Mouse (Mus musculus) ES-E14 (cell line): ENCODE results near the gene Lcn2. TPM values are rescaled to one million over a fixed set of nuclear protein-coding genes. Genes with fewer than 3 reads are reported as not detected.

Source experiments
- DNase-seq: peaks from one replicate; pipeline ENCODE4 v3.0.0-alpha.2; 2013; ENCODE audit warnings: low read depth, low spot score
- H3K27ac ChIP-seq: 2 replicates; pipeline ENCODE4 v1.5.1; 2012; ENCODE audit warnings: low read depth, mild to moderate bottlenecking, low read length, moderate library complexity, mixed read lengths; ENCODE audit not compliant: poor library complexity, insufficient read depth, severe bottlenecking
- H3K36me3 ChIP-seq: 2 replicates; pipeline ENCODE4 v1.6.1; 2012; ENCODE audit warnings: mild to moderate bottlenecking, low read length, moderate library complexity, mixed read lengths; ENCODE audit not compliant: control insufficient read depth, poor library complexity, insufficient read depth, severe bottlenecking
- H3K4me1 ChIP-seq, 2 experiments: fragments of 150-350 bp in 1 of 2; sonication (generic) in 1 of 2; 2 replicates each; pipeline ENCODE4 v1.6.1; 2012; ENCODE audit warnings: low read length in 2 of 2, mild to moderate bottlenecking in 1 of 2, mixed read lengths in 1 of 2; ENCODE audit not compliant: control insufficient read depth in 2 of 2, insufficient read depth in 2 of 2, poor library complexity in 1 of 2
- H3K4me3 ChIP-seq, 2 experiments: fragments of 150-350 bp in 1 of 2; sonication (generic) in 1 of 2; 2 replicates each; pipeline ENCODE4 v1.5.1; 2012; ENCODE audit warnings: low read length in 2 of 2, low read depth in 1 of 2, mild to moderate bottlenecking in 1 of 2, mixed read lengths in 1 of 2; ENCODE audit not compliant: insufficient read depth in 1 of 2, poor library complexity in 1 of 2, severe bottlenecking in 1 of 2
- H3K9ac ChIP-seq: 2 replicates; pipeline ENCODE4 v1.6.1; 2012; ENCODE audit warnings: low read depth, mild to moderate bottlenecking, low read length, mixed read lengths; ENCODE audit not compliant: poor library complexity, insufficient read depth, severe bottlenecking
- H3K9me3 ChIP-seq: fragments of 150-350 bp; sonication (generic); 2 replicates; pipeline ENCODE4 v1.6.1; 2012; ENCODE audit warnings: low read depth, mild to moderate bottlenecking, low read length; ENCODE audit not compliant: control insufficient read depth, insufficient read depth
- CHD2 ChIP-seq: IDR thresholded peaks from 2 replicates; pipeline ENCODE4 v1.6.1; 2014; ENCODE audit warnings: mild to moderate bottlenecking, low read depth, low read length, inconsistent platforms
- HCFC1 ChIP-seq: IDR thresholded peaks from 2 replicates; pipeline ENCODE4 v1.6.1; 2012; ENCODE audit warnings: low read length, inconsistent platforms, borderline replicate concordance; ENCODE audit not compliant: insufficient read depth
- MAFK ChIP-seq: IDR thresholded peaks from 2 replicates; pipeline ENCODE4 v1.6.1; 2014; ENCODE audit warnings: mild to moderate bottlenecking, low read depth, low read length, inconsistent platforms; ENCODE audit not compliant: insufficient read depth
- ZC3H11A ChIP-seq: IDR thresholded peaks from 2 replicates; pipeline ENCODE4 v1.6.1; 2012; ENCODE audit warnings: low read depth, mild to moderate bottlenecking, inconsistent platforms, low read length, borderline replicate concordance
- ZNF384 ChIP-seq: IDR thresholded peaks from 2 replicates; pipeline ENCODE4 v1.6.1; 2012; ENCODE audit warnings: low read depth, low read length, inconsistent platforms
- in situ Hi-C, 2 experiments: fragments of 600-800 bp; cut with MboI; formaldehyde crosslinking; loops; one replicate each; pipeline ENCODE4 v1.15.1; 2025; ENCODE audit warnings: low sequenced_read_pairs in 2 of 2, inconsistent platforms in 1 of 2; ENCODE audit not compliant: unreplicated experiment in 2 of 2
- total RNA-seq: library from RNA; depleted of rRNA; stranded (reverse); fragments of 300-350 nt; gene quantifications from 2 replicates; pipeline ENCODE4 v1.2.3, GENCODE M21; 2012

The Lcn2 gene
- total RNA-seq, 1 experiment, result not detected

DNA sequence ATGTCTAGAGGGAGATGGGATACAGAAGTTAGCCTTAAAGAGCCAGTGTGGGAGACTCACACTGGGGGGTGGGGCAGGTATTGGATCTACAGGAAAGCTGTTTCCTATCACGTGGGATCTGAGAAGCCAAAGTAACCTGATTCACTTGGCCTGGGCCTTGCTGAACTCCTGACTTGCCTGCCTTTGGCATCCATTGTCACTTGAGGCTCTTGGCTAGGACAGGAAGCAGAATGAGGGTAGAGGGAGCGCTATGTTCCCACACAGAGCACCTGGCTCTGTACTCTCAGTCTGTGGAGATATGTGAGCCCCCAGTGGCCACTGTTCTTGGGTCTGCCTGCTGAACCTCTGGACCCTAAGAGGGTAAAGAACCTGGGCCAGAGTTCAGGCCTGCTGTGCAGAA is 28.5 kb upstream of the Lcn2 start:
- in situ Hi-C loops, result no loop called here
- Histone ChIP-seq H3K27ac (no peak overlapping the region), H3K4me3 (no peak overlapping the region), H3K9me3 (no peaks in the 10 kb centered on the region), H3K4me1 (no peaks in the 10 kb centered on the region), H3K36me3 (peaks cover 28% of the 10 kb centered on the region), H3K9ac (no peak overlapping the region)
- TF ChIP-seq MAFK (no peak), CHD2 (no peak), HCFC1 (no peak), ZC3H11A (no peak), ZNF384 (no peak)
- DNase-seq, result no peak

GRCm38 (mm10) chr2:32415801-32416200 is 27.7 kb upstream of the Lcn2 start:
- H3K27ac ChIP-seq, result no peak overlapping the region
- TF ChIP-seq ZC3H11A (no peak), CHD2 (no peak), HCFC1 (no peak), ZNF384 (no peak), MAFK (no peak)
- DNase-seq, result no peak
- peaks cover 28% of the 10 kb centered on the region for H3K36me3 ChIP-seq
- no peaks in the 10 kb centered on the region for H3K9me3 ChIP-seq
- no peak overlapping the region for H3K9ac ChIP-seq
- H3K4me1 ChIP-seq, result no peaks in the 10 kb centered on the region
- in situ Hi-C loops, result no loop called here
- H3K4me3 ChIP-seq, result no peak overlapping the region

DNA sequence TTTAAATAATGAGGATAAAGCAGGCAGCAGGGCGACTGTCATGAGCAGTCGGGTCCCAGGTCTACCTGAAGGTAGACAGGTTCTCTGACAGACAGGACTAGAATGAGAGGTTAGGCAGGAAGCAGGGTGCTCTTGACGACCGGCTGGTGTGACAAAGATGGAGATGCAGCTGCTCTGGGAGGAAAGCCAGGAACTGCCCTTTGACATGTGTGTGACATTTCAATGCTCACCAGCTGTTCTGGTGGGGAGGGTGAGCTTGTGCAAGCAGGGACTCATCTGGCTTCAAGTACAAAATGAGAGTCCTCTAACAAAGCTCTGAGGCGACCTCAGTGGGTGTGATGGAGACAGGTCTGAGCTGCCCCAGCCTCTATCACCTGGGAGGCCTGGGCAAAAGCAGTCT is 25.9 kb upstream of the Lcn2 start:
- no peak overlapping the region for H3K4me3 ChIP-seq
- in situ Hi-C loops, result no loop called here
- H3K9ac ChIP-seq, result no peak overlapping the region
- no peak overlapping the region for H3K27ac ChIP-seq
- H3K4me1 ChIP-seq, result no peaks in the 10 kb centered on the region
- no peak for TF ChIP-seq ZC3H11A
- TF ChIP-seq CHD2, result no peak
- no peak for TF ChIP-seq HCFC1
- TF ChIP-seq MAFK, result no peak
- TF ChIP-seq ZNF384, result no peak
- peaks cover 26% of the 10 kb centered on the region for H3K36me3 ChIP-seq
- no peaks in the 10 kb centered on the region for H3K9me3 ChIP-seq
- no peak for DNase-seq

DNA sequence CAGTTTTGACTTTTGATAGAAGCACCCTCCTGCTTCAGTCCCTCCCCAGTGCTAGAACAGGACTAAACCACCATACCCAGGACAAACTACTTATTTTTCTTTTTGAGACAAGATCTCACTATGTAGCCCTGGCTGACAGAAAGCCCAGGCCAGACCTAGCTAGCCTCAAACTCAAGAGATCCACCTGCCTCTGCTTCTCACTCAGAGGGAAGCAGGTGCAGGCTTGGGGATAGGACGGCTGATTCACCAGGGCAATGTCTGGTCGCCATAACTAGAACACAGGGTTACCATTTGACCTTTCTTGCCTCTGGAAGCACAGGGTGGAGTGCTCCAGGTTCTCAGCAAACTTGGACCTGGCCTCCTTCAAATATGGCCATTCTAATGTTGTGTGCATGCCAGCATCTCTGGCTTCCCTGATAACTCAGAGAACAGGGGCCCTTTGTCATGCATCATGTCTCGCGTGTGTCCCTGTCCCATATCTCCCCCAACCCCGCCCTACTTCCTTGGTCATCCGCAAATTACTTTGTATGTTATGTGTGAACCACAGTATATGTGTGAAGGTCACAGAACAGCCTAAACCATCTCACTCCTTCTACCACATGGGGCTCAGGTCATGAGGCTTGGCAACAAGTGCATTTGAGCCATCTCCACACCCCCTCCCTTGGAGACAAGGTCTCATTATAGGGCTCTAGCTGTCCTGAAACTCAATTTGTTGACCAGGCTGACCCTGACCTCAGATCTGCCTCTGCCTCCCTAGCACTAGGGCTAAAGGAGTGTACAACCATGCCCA is 24.9 kb upstream of the Lcn2 start:
- Histone ChIP-seq H3K27ac (no peak overlapping the region), H3K36me3 (peaks cover 26% of the 10 kb centered on the region), H3K9me3 (no peaks in the 10 kb centered on the region), H3K9ac (no peak overlapping the region), H3K4me1 (no peaks in the 10 kb centered on the region), H3K4me3 (no peak overlapping the region)
- no peak for DNase-seq
- TF ChIP-seq ZNF384 (no peak), HCFC1 (no peak), MAFK (no peak), ZC3H11A (no peak), CHD2 (no peak)
- in situ Hi-C loops, result no loop called here

DNA sequence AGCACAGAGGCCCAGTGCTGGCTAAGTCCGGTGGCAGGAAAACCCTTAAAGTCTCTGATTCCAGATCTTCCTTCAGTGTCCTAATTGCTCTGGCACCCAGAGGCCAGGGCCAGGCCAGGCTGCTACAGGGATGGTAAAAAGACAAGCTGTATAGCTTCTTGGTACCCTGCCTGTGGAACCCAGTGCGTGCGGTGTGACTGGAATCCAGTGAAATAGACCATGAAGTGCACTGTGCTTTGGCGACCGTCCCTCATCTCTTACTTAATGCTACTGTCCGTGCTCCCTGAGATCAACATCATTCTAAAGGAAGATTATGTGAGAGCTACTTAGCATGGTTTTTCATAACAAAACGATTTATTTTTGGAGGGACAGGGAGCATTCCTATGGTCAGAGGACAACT is 23.4 kb upstream of the Lcn2 start:
- Histone ChIP-seq H3K9ac (no peak overlapping the region), H3K4me3 (no peak overlapping the region), H3K9me3 (no peaks in the 10 kb centered on the region), H3K4me1 (no peaks in the 10 kb centered on the region), H3K27ac (no peak overlapping the region), H3K36me3 (peaks cover 13% of the 10 kb centered on the region)
- no peak for DNase-seq
- in situ Hi-C loops, result no loop called here
- no peak for TF ChIP-seq CHD2
- TF ChIP-seq ZC3H11A, result no peak
- TF ChIP-seq ZNF384, result no peak
- TF ChIP-seq MAFK, result no peak
- no peak for TF ChIP-seq HCFC1
